Mouse (Mus musculus): ENCODE results near the gene Stmnd1. TPM values are rescaled to one million over a fixed set of nuclear protein-coding genes. Genes with fewer than 3 reads are reported as not detected.
"Not testable (repeated sequence)": the region's sequence is repeated elsewhere in the genome, so short reads cannot be mapped to it uniquely, and the experiment has no call there.

Stmnd1 gene
- total RNA-seq (2014; fragmentation: Nextera tagmentation) (not detected in 2 replicates), total RNA-seq (2017) (not detected in 2 replicates)

- ATAC-seq (replicated peaks; ENCODE audit: low FRiP score, low TSS enrichment, poor library complexity, severe bottlenecking): 0 out of 2 replicates have a peak, but pooled peaks have one; percentile 14
Measured at GRCm38 (mm10) chr13:46273453-46274110, at the start of gene Stmnd1. TSS of gene Stmnd1 (plus strand) at chr13:46273721.

GRCm38 (mm10) chr13:46226956-46227355, 46.6 kb upstream of the Stmnd1 start:
- no peak for ATAC-seq (replicated peaks; ENCODE audit: low FRiP score, low TSS enrichment, poor library complexity, severe bottlenecking)

GRCm38 (mm10) chr13:46227486-46227885, 46.0 kb upstream of the Stmnd1 start:
- no peak for ATAC-seq (replicated peaks; ENCODE audit: low FRiP score, low TSS enrichment, poor library complexity, severe bottlenecking)

- ATAC-seq (replicated peaks; ENCODE audit: low FRiP score, low TSS enrichment, poor library complexity, severe bottlenecking): not testable (repeated sequence)
Measured at GRCm38 (mm10) chr13:46228750-46229149, 44.8 kb upstream of the Stmnd1 start.

- ATAC-seq (replicated peaks; ENCODE audit: low FRiP score, low TSS enrichment, poor library complexity, severe bottlenecking): no peak
Measured at GRCm38 (mm10) chr13:46231514-46232085, 41.9 kb upstream of the Stmnd1 start.

- ATAC-seq (replicated peaks; ENCODE audit: low FRiP score, low TSS enrichment, poor library complexity, severe bottlenecking): no peak
Measured at GRCm38 (mm10) chr13:46237723-46238349, 35.7 kb upstream of the Stmnd1 start.

GRCm38 (mm10) chr13:46238796-46239195, 34.7 kb upstream of the Stmnd1 start:
- no peak for ATAC-seq (replicated peaks; ENCODE audit: low FRiP score, low TSS enrichment, poor library complexity, severe bottlenecking)

- no peak for ATAC-seq (replicated peaks; ENCODE audit: low FRiP score, low TSS enrichment, poor library complexity, severe bottlenecking)
Measured at GRCm38 (mm10) chr13:46241391-46242188, 31.9 kb upstream of the Stmnd1 start.

- no peak for ATAC-seq (replicated peaks; ENCODE audit: low FRiP score, low TSS enrichment, poor library complexity, severe bottlenecking)
Measured at GRCm38 (mm10) chr13:46253753-46254152, 19.8 kb upstream of the Stmnd1 start.

- ATAC-seq (replicated peaks; ENCODE audit: low FRiP score, low TSS enrichment, poor library complexity, severe bottlenecking): no peak
Measured at GRCm38 (mm10) chr13:46254171-46254570, 19.4 kb upstream of the Stmnd1 start.

- ATAC-seq (replicated peaks; ENCODE audit: low FRiP score, low TSS enrichment, poor library complexity, severe bottlenecking): peak; percentile 65
Measured at GRCm38 (mm10) chr13:46255616-46256015, 17.9 kb upstream of the Stmnd1 start.

GRCm38 (mm10) chr13:46257847-46258246, 15.7 kb upstream of the Stmnd1 start:
- ATAC-seq (replicated peaks; ENCODE audit: low FRiP score, low TSS enrichment, poor library complexity, severe bottlenecking): 0 out of 2 replicates have a peak, but pooled peaks have one; percentile 52

GRCm38 (mm10) chr13:46259526-46259925, 14.0 kb upstream of the Stmnd1 start:
- ATAC-seq (replicated peaks; ENCODE audit: low FRiP score, low TSS enrichment, poor library complexity, severe bottlenecking): no peak

- no peak for ATAC-seq (replicated peaks; ENCODE audit: low FRiP score, low TSS enrichment, poor library complexity, severe bottlenecking)
Measured at GRCm38 (mm10) chr13:46261244-46261643, 12.3 kb upstream of the Stmnd1 start.

- peak; percentile 85 for ATAC-seq (replicated peaks; ENCODE audit: low FRiP score, low TSS enrichment, poor library complexity, severe bottlenecking)
Measured at GRCm38 (mm10) chr13:46267783-46268182, 5.7 kb upstream of the Stmnd1 start.

GRCm38 (mm10) chr13:46268341-46268740, 5.2 kb upstream of the Stmnd1 start:
- no peak for ATAC-seq (replicated peaks; ENCODE audit: low FRiP score, low TSS enrichment, poor library complexity, severe bottlenecking)

GRCm38 (mm10) chr13:46268815-46269445, 4.6 kb upstream of the Stmnd1 start:
- no peak for ATAC-seq (replicated peaks; ENCODE audit: low FRiP score, low TSS enrichment, poor library complexity, severe bottlenecking)

GRCm38 (mm10) chr13:46272811-46273452, 589 bp upstream of the Stmnd1 start:
- ATAC-seq (replicated peaks; ENCODE audit: low FRiP score, low TSS enrichment, poor library complexity, severe bottlenecking): 0 out of 2 replicates have a peak, but pooled peaks have one; percentile 10

GRCm38 (mm10) chr13:46275701-46276100, 2.2 kb downstream of the Stmnd1 start:
- no peak for ATAC-seq (replicated peaks; ENCODE audit: low FRiP score, low TSS enrichment, poor library complexity, severe bottlenecking)
